ENCODE assay signal across 17 mouse cellular contexts in genomic region chr5:111644788-111645187, GRCm38 (mm10).
"Had no signal": no experiment of that assay in that cellular context is flagged by ENCODE, and none has a peak within 500 bp of the region (broad histone marks: within the 10 kb centered on the region; RNA-seq: fewer than 3 reads in every experiment).

No protein-coding gene starts in this region.

- DNase-seq: kidney, postnatal 10 days; kidney, postnatal 4 days; left cerebral cortex, postnatal 4 days; lung, adult 18-20 months; lung, postnatal 4 days; retina, postnatal 1 day; right cerebral cortex, postnatal 4 days; spleen, adult 18-20 months; thymus, adult 2 months; thymus, postnatal 25 days had no signal

- H3K4me2 ChIP-seq: limb, embryonic 13.5 days; midbrain, embryonic 11.5 days; midbrain, embryonic 15.5 days; neural tube, embryonic 13.5 days; stomach, embryonic 15.5 days had no signal

- H3K9me3 ChIP-seq: midbrain, embryonic 15.5 days; stomach, embryonic 15.5 days had no signal

- H3K27me3 ChIP-seq: midbrain, embryonic 15.5 days; neural tube, embryonic 13.5 days; stomach, embryonic 15.5 days had no signal

- H3K9ac ChIP-seq: limb, embryonic 13.5 days; liver, embryonic 14.5 days; midbrain, embryonic 15.5 days; neural tube, embryonic 13.5 days; stomach, embryonic 15.5 days had no signal

- H3K27ac ChIP-seq: layer of hippocampus, adult 2 months; limb, embryonic 13.5 days; liver, embryonic 14.5 days; midbrain, embryonic 15.5 days; neural tube, embryonic 13.5 days; stomach, embryonic 15.5 days had no signal

- H3K36me3 ChIP-seq: limb, embryonic 13.5 days; midbrain, embryonic 15.5 days; neural tube, embryonic 13.5 days; stomach, embryonic 15.5 days had no signal

- H3K4me3 ChIP-seq: layer of hippocampus, adult 2 months; limb, embryonic 13.5 days; midbrain, embryonic 15.5 days; neural tube, embryonic 13.5 days; stomach, embryonic 15.5 days had no signal
